Mouse (Mus musculus): ENCODE data around the gene Slc47a2.
"Not testable (repeated sequence)": the region's sequence is repeated elsewhere in the genome, so short reads cannot be mapped to it uniquely, and the experiment has no call there.

Gene Slc47a2

GRCm38 (mm10) chr11:61341971-61342370 is 689 bp downstream of the Slc47a2 start:
- no peak for DNase-seq (ENCODE audit: low read depth, low spot score)

- DNase-seq (ENCODE audit: low read depth, low spot score), result no peak
Measured at GRCm38 (mm10) chr11:61341233-61341632, 1.4 kb downstream of the Slc47a2 start.

- no peak for DNase-seq (ENCODE audit: low read depth, low spot score)
Measured at GRCm38 (mm10) chr11:61340374-61340773, 2.3 kb downstream of the Slc47a2 start.

GRCm38 (mm10) chr11:61337586-61337985 is 5.1 kb downstream of the Slc47a2 start:
- no peak for DNase-seq (ENCODE audit: low read depth, low spot score)

- DNase-seq (ENCODE audit: low read depth, low spot score), result no peak
Measured at GRCm38 (mm10) chr11:61320904-61321687, 21.6 kb downstream of the Slc47a2 start.

GRCm38 (mm10) chr11:61319923-61320567 is 22.6 kb downstream of the Slc47a2 start:
- no peak for DNase-seq (ENCODE audit: low read depth, low spot score)

GRCm38 (mm10) chr11:61319233-61319922 is 23.3 kb downstream of the Slc47a2 start:
- DNase-seq (ENCODE audit: low read depth, low spot score), result no peak

GRCm38 (mm10) chr11:61316864-61317263 is 25.8 kb downstream of the Slc47a2 start:
- DNase-seq (ENCODE audit: low read depth, low spot score), result no peak

- DNase-seq (ENCODE audit: low read depth, low spot score), result no peak
Measured at GRCm38 (mm10) chr11:61310321-61310720, 32.3 kb downstream of the Slc47a2 start.

GRCm38 (mm10) chr11:61309831-61310230 is 32.8 kb downstream of the Slc47a2 start:
- DNase-seq (ENCODE audit: low read depth, low spot score), result no peak

GRCm38 (mm10) chr11:61307795-61308194 is 34.9 kb downstream of the Slc47a2 start:
- no peak for DNase-seq (ENCODE audit: low read depth, low spot score)

GRCm38 (mm10) chr11:61305377-61305776 is 37.3 kb downstream of the Slc47a2 start:
- no peak for DNase-seq (ENCODE audit: low read depth, low spot score)

- not testable (repeated sequence) for DNase-seq (ENCODE audit: low read depth, low spot score)
Measured at GRCm38 (mm10) chr11:61304535-61304934, 38.1 kb downstream of the Slc47a2 start.

GRCm38 (mm10) chr11:61300716-61301392 is 41.8 kb downstream of the Slc47a2 start:
- no peak for DNase-seq (ENCODE audit: low read depth, low spot score)

GRCm38 (mm10) chr11:61300205-61300604 is 42.5 kb downstream of the Slc47a2 start:
- no peak for DNase-seq (ENCODE audit: low read depth, low spot score)

- DNase-seq (ENCODE audit: low read depth, low spot score), result no peak
Measured at GRCm38 (mm10) chr11:61297901-61298300, 44.8 kb downstream of the Slc47a2 start.

- DNase-seq (ENCODE audit: low read depth, low spot score), result no peak
Measured at GRCm38 (mm10) chr11:61297326-61297725, 45.3 kb downstream of the Slc47a2 start.

GRCm38 (mm10) chr11:61296556-61296955 is 46.1 kb downstream of the Slc47a2 start:
- DNase-seq (ENCODE audit: low read depth, low spot score), result no peak

GRCm38 (mm10) chr11:61295556-61295955 is 47.1 kb downstream of the Slc47a2 start:
- DNase-seq (ENCODE audit: low read depth, low spot score), result no peak

GRCm38 (mm10) chr11:61294431-61294830 is 48.2 kb downstream of the Slc47a2 start:
- DNase-seq (ENCODE audit: low read depth, low spot score), result no peak

- no peak for DNase-seq (ENCODE audit: low read depth, low spot score)
Measured at GRCm38 (mm10) chr11:61293251-61293650, 49.4 kb downstream of the Slc47a2 start.

- DNase-seq (ENCODE audit: low read depth, low spot score), result no peak
Measured at GRCm38 (mm10) chr11:61284323-61284722, 58.3 kb downstream of the Slc47a2 start.
